8 mouse cellular contexts compared by ENCODE assay signal in genomic region chr5:110807453-110807852, GRCm38 (mm10). TPM values are rescaled to one million over a fixed set of nuclear protein-coding genes. Genes with fewer than 3 reads are reported as not detected.
DNase-seq lines count a peak whose midpoint lies in the region; ATAC-seq and TF ChIP-seq lines count a peak whose summit lies in the region.

No protein-coding gene starts in this region.

- peak overlapping the region; percentile 97 for H3K4me2 ChIP-seq in forebrain, embryonic 16.5 days (ENCODE audit: low read length)
- peak overlapping the region; percentile 88 for H3K4me2 ChIP-seq in liver, embryonic 15.5 days

- ATAC-seq in forebrain, embryonic 16.5 days = no peak
- no peak for ATAC-seq in liver, embryonic 15.5 days (ENCODE audit: insufficient read depth)

- WGBS in forebrain, embryonic 16.5 days = 86% methylated on average over 4 of the region's 4 CpGs
- WGBS in liver, embryonic 15.5 days (ENCODE audit: insufficient replicate concordance) = 83% methylated on average over 4 of the region's 4 CpGs

- no peak for TF ChIP-seq CTCF in E14TG2a.4 (conservative IDR thresholded peaks at IDR 0.05; ENCODE audit: low read length)

- no peaks in the 10 kb centered on the region for H3K27me3 ChIP-seq in E14TG2a.4 (ENCODE audit: insufficient read depth, low read length)
- H3K27me3 ChIP-seq in forebrain, embryonic 16.5 days (replicated peaks; ENCODE audit: control insufficient read depth, insufficient read depth, low read length) = no peaks in the 10 kb centered on the region
- H3K27me3 ChIP-seq in liver, embryonic 15.5 days = no peaks in the 10 kb centered on the region

- H3K27ac ChIP-seq in forebrain, embryonic 16.5 days (ENCODE audit: low read length) = no peak overlapping the region
- peak overlapping the region; percentile 93 for H3K27ac ChIP-seq in liver, embryonic 15.5 days (replicated peaks)

- peaks cover 73% of the 10 kb centered on the region for H3K4me1 ChIP-seq in E14TG2a.4 (replicated peaks; ENCODE audit: low read depth, low read length)
- H3K4me1 ChIP-seq in forebrain, embryonic 16.5 days (replicated peaks; ENCODE audit: control insufficient read depth, insufficient read depth, low read length) = peaks cover 53% of the 10 kb centered on the region
- H3K4me1 ChIP-seq in liver, embryonic 15.5 days (replicated peaks) = peaks cover 76% of the 10 kb centered on the region

- no peaks in the 10 kb centered on the region for H3K9me3 ChIP-seq in E14TG2a.4 (ENCODE audit: low read length)
- no peaks in the 10 kb centered on the region for H3K9me3 ChIP-seq in forebrain, embryonic 16.5 days (ENCODE audit: control insufficient read depth, low read length)
- no peaks in the 10 kb centered on the region for H3K9me3 ChIP-seq in liver, embryonic 15.5 days (replicated peaks)

- peaks cover 50% of the 10 kb centered on the region for H3K36me3 ChIP-seq in E14TG2a.4 (ENCODE audit: insufficient read depth, low read length)
- H3K36me3 ChIP-seq in forebrain, embryonic 16.5 days (ENCODE audit: control insufficient read depth, insufficient read depth) = 0 out of 2 replicates have a peak, but pooled peaks cover 2% of the 10 kb centered on the region
- peaks cover 39% of the 10 kb centered on the region for H3K36me3 ChIP-seq in liver, embryonic 15.5 days (replicated peaks)

- peak; percentile 92 for DNase-seq in heart, adult 11 months
- no peak for DNase-seq in heart, adult 18-20 months
- no peak for DNase-seq in right cerebral cortex, postnatal 25 days
- DNase-seq in cerebellum, postnatal 14 days = no peak
- DNase-seq in adrenal gland, postnatal 36 days = no peak

- peak overlapping the region; percentile 93 for H3K9ac ChIP-seq in forebrain, embryonic 16.5 days (replicated peaks; ENCODE audit: low read depth, low read length)
- H3K9ac ChIP-seq in liver, embryonic 15.5 days = peak overlapping the region; percentile 99

- H3K4me3 ChIP-seq in E14TG2a.4 (replicated peaks; ENCODE audit: low read length) = peak overlapping the region; percentile 92
- H3K4me3 ChIP-seq in forebrain, embryonic 16.5 days (replicated peaks; ENCODE audit: low read length) = peak overlapping the region; percentile 86
- H3K4me3 ChIP-seq in liver, embryonic 15.5 days (replicated peaks) = peak overlapping the region; percentile 96

RNA-seq across cellular contexts. Expression of gene Ulk1, which starts 2.4 kb away (rescaled TPM):
- 10 to 100 TPM; 66.3 to 78.1 TPM for total RNA-seq in heart, adult 18-20 months (2021)
- polyA plus RNA-seq in forebrain, embryonic 16.5 days (2015; fragmentation: Nextera tagmentation; extraction: Ambion mirVana) = 45.4 and 47.5 TPM in 2 replicates
- polyA plus RNA-seq in liver, embryonic 15.5 days (2015; fragmentation: Nextera tagmentation; extraction: Ambion mirVana) = 11.6 and 15.2 TPM in 2 replicates
- total RNA-seq in adrenal gland, postnatal 36 days (2021) = 10 to 100 TPM; 42.5 to 47.1 TPM

RNA-seq across cellular contexts. Expression of gene Pus1, which starts 27.0 kb away (rescaled TPM):
- 10 to 100 TPM; 23.2 to 23.8 TPM for total RNA-seq in heart, adult 18-20 months (2021)
- 20.1 and 22.0 TPM in 2 replicates for polyA plus RNA-seq in forebrain, embryonic 16.5 days (2015; fragmentation: Nextera tagmentation; extraction: Ambion mirVana)
- 28.9 and 33.2 TPM in 2 replicates for polyA plus RNA-seq in liver, embryonic 15.5 days (2015; fragmentation: Nextera tagmentation; extraction: Ambion mirVana)
- total RNA-seq in adrenal gland, postnatal 36 days (2021) = 10 to 100 TPM; 55.4 to 55.5 TPM

RNA-seq across cellular contexts. Expression of gene Hscb, which starts 32.1 kb away (rescaled TPM):
- total RNA-seq in heart, adult 18-20 months (2021) = 10 to 100 TPM; 16.4 to 21.0 TPM
- polyA plus RNA-seq in forebrain, embryonic 16.5 days (2015; fragmentation: Nextera tagmentation; extraction: Ambion mirVana) = 9.4 and 12.1 TPM in 2 replicates
- 51.9 and 60.4 TPM in 2 replicates for polyA plus RNA-seq in liver, embryonic 15.5 days (2015; fragmentation: Nextera tagmentation; extraction: Ambion mirVana)
- total RNA-seq in adrenal gland, postnatal 36 days (2021) = 10 to 100 TPM; 12.7 to 20.7 TPM

RNA-seq across cellular contexts. Expression of gene Chek2, which starts 32.3 kb away (rescaled TPM):
- total RNA-seq in heart, adult 18-20 months (2021) = 1 to 10 TPM; 2.1 to 2.3 TPM
- 13.5 and 13.7 TPM in 2 replicates for polyA plus RNA-seq in forebrain, embryonic 16.5 days (2015; fragmentation: Nextera tagmentation; extraction: Ambion mirVana)
- polyA plus RNA-seq in liver, embryonic 15.5 days (2015; fragmentation: Nextera tagmentation; extraction: Ambion mirVana) = 36.6 and 37.2 TPM in 2 replicates
- total RNA-seq in adrenal gland, postnatal 36 days (2021) = 1 to 10 TPM; 2.9 to 4.1 TPM

RNA-seq across cellular contexts. Expression of gene Ep400, which starts 36.9 kb away (rescaled TPM):
- total RNA-seq in heart, adult 18-20 months (2021) = 10 to 100 TPM; 30.0 to 33.5 TPM
- polyA plus RNA-seq in forebrain, embryonic 16.5 days (2015; fragmentation: Nextera tagmentation; extraction: Ambion mirVana) = 58.9 and 69.1 TPM in 2 replicates
- 20.0 and 21.3 TPM in 2 replicates for polyA plus RNA-seq in liver, embryonic 15.5 days (2015; fragmentation: Nextera tagmentation; extraction: Ambion mirVana)
- total RNA-seq in adrenal gland, postnatal 36 days (2021) = 10 to 100 TPM; 77.2 to 90.5 TPM
